Mouse (Mus musculus): ENCODE measurements at regions not wholly inside any gene's neighbourhood (a gene's known extent, or its start where the extent isn't known, plus 50 kb on each side); places are given as distances from the start of the nearest gene placed in this dataset.
"Not testable (repeated sequence)": the region's sequence is repeated elsewhere in the genome, so short reads cannot be mapped to it uniquely, and the experiment has no call there.

DNA sequence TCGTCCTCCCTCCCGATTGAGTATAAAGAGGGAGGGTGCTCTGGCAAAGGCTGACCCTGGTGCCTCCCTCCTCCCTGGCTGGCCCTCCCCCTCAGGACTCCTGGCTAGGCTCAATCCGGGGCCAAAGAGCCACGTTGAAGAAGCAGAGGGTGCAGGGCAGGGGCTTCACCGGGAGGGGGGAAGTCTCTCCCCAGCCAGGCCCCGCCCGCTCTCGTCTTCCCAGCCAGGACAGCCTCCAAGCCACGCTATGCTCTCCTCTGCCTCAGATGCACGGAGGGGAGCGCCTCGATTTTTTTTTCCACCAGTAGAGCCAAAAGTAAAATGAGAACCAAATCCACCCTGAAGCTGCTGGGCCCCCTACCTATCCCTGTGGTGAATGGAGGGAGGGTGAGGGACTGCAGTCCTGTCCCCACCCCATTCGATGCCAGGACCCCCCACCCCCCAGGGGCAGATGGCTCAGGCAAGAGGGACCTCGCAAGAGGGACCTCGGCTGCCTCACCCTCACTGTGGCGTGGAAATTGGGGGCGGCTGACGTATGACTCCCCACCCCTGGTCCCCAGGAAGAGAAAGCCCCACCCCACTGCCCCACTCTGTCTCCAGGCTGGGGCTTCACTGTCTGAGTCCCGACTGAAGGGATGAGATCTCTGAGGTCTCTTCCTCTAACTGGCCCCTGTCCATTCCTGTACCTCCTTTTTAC is 53.2 kb upstream of the Col1a1 start:
- DNase-seq (ENCODE audit: low spot score), result no peak

DNA sequence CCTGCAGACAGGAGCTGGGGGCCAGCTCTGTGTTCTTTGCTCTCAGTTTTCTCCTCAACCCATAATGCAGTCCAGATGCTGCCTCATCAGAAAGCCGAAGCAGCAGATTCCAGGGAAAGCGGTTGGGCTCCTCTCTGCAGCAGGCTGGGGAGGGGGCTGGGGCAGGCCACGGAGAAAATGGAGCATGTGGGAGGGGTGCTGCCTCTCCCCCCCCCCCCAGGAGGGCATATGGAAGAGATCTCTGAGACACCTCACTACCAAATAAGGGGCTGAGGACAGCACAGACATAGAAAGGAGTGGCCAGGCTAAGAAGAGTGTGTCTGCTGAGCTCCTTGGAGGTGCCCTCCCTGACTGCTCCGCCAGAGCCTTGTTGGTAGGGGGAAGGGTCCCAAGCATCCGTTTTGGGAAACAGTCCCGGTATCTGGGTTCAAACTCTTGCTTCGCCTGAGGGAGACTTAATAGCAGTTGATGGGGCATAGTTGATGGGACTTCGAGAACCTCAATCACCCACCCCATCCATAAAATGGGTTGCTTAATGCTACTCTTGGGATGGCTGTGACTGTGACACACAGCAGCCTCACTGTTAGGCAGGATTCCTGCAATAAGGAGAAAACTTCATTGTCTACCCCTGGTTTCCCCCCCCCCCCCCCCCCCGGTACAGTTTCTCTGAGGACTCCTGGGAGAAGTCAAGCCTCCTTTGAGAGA is 53.9 kb upstream of the Col1a1 start:
- DNase-seq (ENCODE audit: low spot score), result no peak

DNA sequence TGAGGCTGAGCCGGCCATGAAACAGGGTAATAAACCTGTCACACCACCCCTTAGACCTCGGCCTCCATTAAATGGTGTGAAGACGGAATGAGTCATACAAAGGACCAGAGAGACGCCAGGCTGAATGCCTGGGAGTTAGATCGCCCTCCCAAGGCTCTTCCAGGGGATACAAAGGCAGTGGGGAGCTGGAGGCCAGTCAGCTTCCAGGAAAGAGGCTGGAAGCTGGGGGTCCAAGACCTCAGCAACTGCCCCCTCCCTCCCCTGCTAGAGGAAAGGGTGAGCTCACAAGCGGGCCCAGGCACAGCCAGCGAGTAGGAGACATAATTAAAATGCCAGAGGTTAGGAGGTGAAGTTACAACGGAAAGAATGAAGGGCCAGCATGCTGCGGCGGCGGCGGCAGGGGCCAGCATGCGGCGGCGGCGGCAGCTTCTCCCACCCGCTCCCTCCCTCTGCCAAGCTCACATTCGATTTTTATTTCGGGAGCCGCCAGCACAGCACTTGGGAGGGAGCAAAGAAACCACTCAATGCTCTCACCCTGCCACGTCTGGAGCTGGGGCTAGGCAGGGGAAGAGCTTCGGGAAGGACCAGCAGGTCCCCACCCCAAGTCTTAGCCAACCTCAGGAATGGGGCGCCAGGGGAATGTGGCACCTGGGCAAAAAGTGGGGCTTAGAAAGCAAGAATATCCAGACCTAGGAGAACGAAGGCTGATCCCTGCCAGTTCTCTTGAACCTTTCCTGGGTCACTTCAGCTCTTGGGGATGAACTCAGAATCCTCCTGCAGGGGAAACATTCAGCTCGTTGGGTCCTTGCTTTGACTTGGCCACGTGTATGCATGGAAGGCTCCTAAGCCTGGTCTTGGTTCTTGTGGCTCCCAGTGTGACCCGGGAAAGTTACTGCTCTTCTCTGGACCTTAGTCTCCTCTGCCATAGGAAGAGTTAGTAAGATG is 54.9 kb upstream of the Col1a1 start:
- DNase-seq (ENCODE audit: low spot score), result no peak

DNA sequence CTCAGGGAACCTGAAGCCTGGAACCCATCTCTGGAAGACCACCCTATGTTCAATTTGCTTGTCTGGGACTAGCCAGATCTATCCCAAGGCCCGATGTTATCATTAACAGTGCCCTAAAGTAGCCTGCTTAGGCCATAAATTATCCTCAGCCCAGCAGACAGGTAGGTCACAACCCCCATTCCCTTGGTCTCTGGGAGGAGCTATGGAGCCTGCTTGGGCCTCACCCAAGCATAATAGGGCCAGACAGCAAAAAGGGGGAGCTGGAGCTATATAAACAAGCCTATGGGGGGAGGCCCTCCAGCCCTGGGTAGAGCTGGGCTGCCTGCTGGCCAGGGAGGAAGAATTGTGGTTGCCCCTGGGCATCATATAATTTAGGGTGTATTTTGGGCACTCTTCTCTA is 59.3 kb upstream of the Col1a1 start:
- no peak for DNase-seq (ENCODE audit: low spot score)

DNA sequence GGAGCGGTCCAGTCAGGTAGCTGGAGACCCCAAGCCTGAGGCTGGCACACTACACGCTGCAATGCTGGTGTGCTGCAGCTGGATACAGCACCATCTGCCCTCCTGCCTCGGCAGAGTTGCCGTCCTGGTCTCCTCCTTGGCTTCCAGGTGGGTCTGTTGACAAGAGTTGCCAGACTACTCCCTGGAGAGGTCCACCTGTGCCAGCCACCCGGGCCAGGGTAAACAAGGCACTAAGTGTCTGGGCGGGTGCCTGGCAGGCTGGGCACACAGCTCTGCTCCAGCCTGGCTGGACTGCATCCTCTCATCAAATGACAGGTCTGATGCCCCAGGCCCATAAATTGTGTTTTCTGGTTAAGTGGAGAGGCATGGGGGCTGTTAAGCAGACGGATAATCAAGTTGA is 61.0 kb upstream of the Col1a1 start:
- DNase-seq (ENCODE audit: low spot score), result no peak

DNA sequence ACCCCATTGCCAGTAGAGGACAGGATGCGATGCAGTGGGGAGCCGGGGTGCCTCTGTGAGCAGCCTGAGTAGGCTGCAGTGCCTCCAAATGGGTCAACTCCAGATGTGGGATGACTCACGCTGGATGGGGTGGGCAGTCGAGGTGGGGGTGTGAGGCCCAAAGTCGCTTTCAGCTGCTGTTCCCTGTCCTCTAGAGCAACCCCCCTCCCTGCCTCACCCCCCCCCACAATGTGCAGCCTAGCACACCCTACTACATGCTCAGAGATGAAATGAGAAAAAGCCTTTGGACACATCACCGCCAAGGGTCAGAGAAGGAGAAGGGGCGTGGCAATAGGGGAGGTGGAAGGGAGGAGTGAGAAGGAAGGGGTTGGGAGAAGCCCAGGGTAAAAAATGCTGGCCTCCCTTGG is 61.9 kb upstream of the Col1a1 start:
- peak; percentile 52 for DNase-seq (ENCODE audit: low spot score)

DNA sequence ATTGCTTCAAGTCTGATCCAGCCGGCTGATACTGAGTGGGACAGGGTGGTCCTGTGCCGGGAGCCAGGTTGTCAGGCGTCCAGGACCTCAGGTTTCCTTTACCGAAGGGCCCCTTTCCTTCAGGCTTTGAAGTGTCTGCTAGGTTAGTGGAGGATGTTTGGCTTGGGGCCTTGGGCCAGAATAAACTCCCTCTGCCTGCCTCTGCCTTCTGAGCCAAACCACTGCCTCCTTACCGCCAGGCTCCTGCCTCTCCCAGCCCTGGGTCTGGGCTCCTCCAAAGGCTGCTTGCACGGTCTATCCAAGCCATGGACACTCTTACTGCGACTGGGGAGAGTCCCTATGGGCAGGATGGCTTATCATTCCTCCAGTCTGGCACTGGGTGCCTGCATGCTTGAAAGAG is 62.3 kb upstream of the Col1a1 start:
- DNase-seq (ENCODE audit: low spot score), result no peak

DNA sequence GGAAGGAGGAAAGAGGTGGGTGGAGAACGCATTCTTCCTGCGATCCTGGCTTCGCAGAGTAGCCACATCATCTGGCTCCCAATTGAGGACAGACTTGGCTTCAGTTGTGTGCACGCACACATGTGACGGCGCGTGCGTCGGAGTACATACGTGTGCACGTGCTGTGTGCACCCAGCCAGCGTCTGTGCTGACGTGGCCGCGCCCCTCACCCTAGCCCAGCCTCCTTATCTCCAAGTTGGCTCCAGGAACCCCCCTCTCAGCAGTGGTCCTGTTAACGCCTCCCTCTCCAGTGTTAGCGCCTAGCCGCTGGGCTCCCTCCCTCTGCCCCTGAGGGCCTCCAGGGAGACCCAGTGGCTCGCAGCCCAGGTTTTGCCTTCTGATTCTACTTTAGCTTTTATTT is 63.1 kb upstream of the Col1a1 start:
- peak; percentile 71 for DNase-seq (ENCODE audit: low spot score)

DNA sequence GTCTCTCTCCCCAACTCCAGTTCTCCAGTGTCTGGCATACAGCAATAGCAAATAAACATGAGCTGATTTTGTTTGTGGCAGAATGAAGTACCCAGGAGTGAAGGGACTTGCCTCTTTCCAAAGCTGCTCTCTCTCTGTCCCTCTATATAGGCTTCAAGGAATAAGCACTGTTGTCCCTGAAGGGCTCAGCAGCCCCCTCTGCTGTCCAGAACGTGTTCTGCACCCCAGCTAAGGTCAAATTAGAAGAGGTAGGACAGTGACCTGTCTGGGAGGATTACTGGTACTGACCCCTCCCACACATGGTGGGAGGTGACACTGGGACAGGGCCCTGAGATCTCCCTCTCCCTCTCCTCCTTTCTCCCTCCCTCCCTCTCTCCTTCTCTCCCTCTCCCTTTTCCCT is 65.7 kb upstream of the Col1a1 start:
- DNase-seq (ENCODE audit: low spot score), result peak; percentile 67

DNA sequence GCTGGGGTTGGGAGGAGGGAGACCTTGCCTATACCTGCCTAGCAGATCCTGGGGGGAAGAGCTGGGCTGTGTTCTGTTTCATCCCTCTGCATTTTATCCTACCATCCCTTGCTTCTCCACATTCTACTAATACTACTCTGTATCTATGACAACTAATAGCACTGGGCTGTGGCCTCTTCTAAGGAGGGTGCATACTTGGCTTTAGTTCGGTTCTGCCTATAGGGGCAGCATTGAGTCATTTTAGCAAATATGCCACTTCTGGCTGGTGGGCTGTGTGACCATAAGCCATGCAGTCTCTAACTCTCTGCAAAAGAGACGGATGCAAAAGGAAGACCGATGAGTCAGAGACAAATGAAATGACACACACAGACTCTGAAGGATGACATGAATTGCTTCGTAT is 66.2 kb upstream of the Col1a1 start:
- not testable (repeated sequence) for DNase-seq (ENCODE audit: low spot score)

DNA sequence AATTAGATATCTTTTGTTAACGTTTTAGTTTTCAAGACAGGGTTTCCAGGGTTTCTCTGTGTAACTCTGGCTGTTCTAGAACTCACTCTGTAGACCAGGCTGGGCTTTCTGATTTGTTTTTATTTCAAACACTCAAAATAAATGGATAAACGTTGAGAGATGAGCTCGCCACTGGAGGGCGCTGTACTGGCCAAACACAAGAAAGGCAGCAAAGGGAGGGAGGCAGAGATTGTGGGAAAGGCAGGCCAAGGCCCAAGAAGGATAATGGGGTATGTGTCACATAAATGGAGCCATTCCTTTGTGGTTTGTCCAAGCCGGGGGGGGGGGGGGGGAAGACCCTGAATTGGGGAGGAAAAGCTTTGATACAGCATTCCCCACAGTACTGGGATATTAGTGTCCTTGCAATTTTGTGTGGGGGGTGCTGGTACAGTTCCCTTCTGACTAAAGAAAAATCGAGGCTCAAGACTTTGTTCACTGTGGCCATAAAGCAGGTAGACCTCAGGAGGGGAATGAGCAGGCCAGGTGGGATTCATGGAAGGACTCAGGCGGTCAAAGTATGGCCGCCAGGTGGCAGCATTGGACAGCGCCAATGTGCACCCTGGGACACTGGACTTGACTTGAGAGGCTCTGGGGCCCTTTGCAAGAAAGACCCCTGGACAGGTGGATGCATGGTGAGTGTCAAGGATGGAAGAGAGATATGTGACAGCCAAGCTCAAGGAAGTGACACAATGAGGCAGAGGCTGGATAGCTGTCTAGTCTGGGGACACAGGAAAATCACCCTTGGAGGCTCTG is 69.7 kb upstream of the Col1a1 start:
- peak; percentile 75 for DNase-seq (ENCODE audit: low spot score)

DNA sequence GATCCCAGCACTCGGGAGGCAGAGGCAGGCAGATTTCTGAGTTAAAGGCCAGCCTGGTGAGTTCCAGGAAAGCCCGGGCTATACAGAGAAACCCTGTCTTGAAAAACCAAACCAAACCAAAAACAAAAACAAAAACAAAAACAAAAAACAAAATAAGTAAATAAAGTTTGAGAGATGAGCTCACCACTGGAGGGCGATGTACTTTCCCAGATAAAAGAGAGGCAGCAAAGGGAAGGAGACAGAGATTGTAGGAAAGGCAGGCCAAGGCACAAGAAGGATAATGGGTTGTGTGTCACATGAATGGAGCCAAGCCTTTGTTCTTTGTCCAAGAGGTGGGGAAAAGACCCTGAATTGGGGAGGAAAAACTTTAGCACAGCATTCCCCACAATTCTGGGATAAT is 67.6 kb upstream of the Tmem92 start:
- DNase-seq (ENCODE audit: low spot score), result no peak

DNA sequence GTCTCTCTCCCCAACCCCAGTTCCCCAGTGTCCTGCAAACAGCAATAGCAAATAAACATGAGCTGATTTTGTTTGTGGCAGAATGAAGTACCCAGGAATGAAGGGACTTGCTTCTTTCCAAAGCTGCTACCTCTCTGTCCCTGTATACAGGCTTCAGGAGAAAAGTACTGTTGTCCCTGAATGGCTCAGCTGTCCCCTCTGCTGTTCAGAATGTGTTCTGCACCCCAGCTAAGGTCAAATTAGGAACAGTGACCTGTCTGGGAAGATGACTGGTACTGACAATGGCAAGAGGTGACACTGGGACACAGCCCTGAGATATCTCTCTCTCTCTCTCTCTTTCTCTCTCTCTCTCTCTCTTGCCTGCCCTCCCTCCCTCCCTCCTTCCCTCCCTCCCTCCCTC is 56.6 kb upstream of the Tmem92 start:
- DNase-seq (ENCODE audit: low spot score), result no peak

DNA sequence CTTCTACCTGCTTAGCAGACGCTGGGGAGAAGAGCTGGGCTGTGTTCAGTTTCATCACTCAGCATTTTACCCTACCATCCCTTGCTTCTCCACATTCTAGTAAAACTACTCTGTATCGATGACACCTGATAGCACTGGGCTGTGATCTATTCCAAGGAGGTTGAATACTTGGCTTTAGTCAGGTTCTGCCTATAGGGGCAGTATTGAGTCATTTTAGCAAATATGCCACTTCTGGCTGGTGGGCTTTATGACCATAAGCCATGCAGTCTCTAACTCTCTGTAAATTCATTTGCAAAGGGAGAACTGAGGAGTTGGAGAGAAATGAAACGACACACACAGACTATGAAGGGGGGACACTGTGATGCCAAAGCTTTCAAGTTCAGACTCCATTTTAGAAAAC is 55.6 kb upstream of the Tmem92 start:
- no peak for DNase-seq (ENCODE audit: low spot score)

DNA sequence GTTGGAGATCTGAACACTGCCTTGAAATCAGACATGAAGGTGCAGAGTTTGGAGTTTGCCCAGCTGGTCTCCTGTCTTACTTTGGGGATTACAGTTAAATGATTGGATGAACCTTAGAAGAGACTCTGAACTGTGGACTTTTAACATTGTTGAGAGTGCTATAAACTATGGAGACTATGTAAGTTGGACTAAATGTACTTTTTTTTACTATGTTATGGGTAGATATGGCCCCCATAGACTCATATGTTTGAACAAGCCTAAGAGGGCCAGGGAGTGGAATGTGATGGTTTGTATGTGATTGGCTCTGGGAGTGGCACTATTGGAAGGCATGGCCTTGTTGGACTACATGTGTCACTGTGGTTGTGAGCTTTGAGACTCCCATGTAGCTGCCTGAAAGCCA is 53.8 kb upstream of the Tmem92 start:
- no peak for DNase-seq (ENCODE audit: low spot score)

DNA sequence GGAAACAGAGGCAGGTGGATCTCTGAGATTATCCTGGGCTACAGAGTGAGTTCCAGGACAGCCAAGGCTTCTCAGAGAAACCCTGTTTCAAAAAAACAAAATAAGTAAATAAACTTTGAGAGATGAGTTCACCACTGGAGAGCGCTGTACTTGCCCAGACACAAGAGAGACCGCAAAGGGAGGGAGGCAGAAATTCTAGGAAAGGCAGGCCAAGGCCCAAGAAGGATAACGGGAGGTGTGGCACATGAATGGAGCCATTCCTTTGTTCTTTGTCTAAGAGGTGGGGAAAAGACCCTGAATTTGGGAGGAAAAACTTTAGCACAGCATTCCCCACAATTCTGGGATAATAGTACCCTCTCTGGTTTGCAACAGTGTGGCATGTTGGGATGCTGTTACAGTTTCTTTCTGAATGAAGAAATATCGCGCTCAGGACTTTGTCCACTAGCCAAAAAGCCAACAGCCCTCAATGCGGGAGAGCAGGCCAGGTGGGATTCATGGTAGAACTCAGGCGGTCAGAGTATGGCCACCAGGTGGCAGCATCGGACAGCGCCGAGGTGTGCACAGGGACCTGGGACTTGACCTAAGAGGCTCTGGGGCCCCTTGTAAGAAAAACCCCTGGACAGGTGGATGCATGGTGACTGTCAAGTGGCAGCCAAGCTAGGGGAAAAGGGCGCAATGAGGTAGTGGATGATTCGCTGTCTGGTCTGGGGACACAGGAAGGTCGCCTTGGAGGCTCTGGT is 49.9 kb upstream of the Tmem92 start:
- peak; percentile 29 for DNase-seq (ENCODE audit: low spot score)

Data from heart, adult 8-10 months (tissue).